Mouse (Mus musculus) brain, embryonic 14.5 days (tissue): ENCODE measurements around the gene Mcu.

Source experiments
- CTCF ChIP-seq: fragments of 200-500 bp; IDR thresholded peaks from 2 replicates; pipeline ENCODE4 v1.5.1; 2012; ENCODE audit warnings: inconsistent platforms, mild to moderate bottlenecking, moderate library complexity, borderline replicate concordance; ENCODE audit not compliant: insufficient read depth, insufficient read length; ENCODE audit errors: extremely low read depth
- POLR2A ChIP-seq: fragments of 200-500 bp; IDR thresholded peaks from 2 replicates; pipeline ENCODE4 v1.6.1; 2012; ENCODE audit warnings: mild to moderate bottlenecking, inconsistent platforms, borderline replicate concordance; ENCODE audit not compliant: poor library complexity, insufficient read depth, insufficient read length, severe bottlenecking; ENCODE audit errors: extremely low read depth

- no peak for TF ChIP-seq POLR2A
- TF ChIP-seq CTCF, result no peak
Measured at GRCm38 (mm10) chr10:59537579-59537978, 78.9 kb downstream of the Mcu start.
